Mouse (Mus musculus) hindbrain, embryonic 11.5 days (tissue): ENCODE measurements at regions not wholly inside any gene's neighbourhood (a gene's known extent, or its start where the extent isn't known, plus 50 kb on each side); places are given as distances from the start of the nearest gene placed in this dataset.

Experiments used
- ATAC-seq: fragments of 200-750 bp; cut with Nextera tagmentation; 2 replicates; pipeline ENCODE4 v1.8.0; 2017; ENCODE audit warnings: mild to moderate bottlenecking, moderate TSS enrichment, moderate library complexity; ENCODE audit not compliant: low FRiP score
- DNase-seq: peaks from one replicate; pipeline ENCODE4 v3.0.0-alpha.2; 2015; ENCODE audit warnings: low spot score
- H3K27ac ChIP-seq: fragments of 300-500 bp; sonication (generic); 2 replicates; pipeline ENCODE4 v1.5.1; 2014; ENCODE audit warnings: mild to moderate bottlenecking, low read depth, low read length
- H3K27me3 ChIP-seq: fragments of 300-500 bp; sonication (generic); 2 replicates; pipeline ENCODE4 v1.6.1; 2014; ENCODE audit warnings: mild to moderate bottlenecking, low read length, moderate library complexity, mixed read lengths; ENCODE audit not compliant: control insufficient read depth, insufficient read depth
- H3K36me3 ChIP-seq: fragments of 300-500 bp; sonication (generic); 2 replicates; pipeline ENCODE4 v1.6.1; 2014; ENCODE audit warnings: mild to moderate bottlenecking, low read length, moderate library complexity, mixed read lengths; ENCODE audit not compliant: control insufficient read depth, insufficient read depth
- H3K4me1 ChIP-seq: fragments of 300-500 bp; sonication (generic); replicated peaks from 2 replicates; pipeline ENCODE4 v1.6.1; 2014; ENCODE audit warnings: low read length, mixed read lengths; ENCODE audit not compliant: control insufficient read depth, insufficient read depth
- H3K4me2 ChIP-seq: fragments of 300-500 bp; sonication (generic); replicated peaks from 2 replicates; pipeline ENCODE4 v1.6.1; 2014; ENCODE audit warnings: mild to moderate bottlenecking, low read depth, low read length
- H3K4me3 ChIP-seq: fragments of 300-500 bp; sonication (generic); 2 replicates; pipeline ENCODE4 v1.5.1; 2014; ENCODE audit warnings: low read depth, low read length
- H3K9ac ChIP-seq: fragments of 300-500 bp; sonication (generic); 2 replicates; pipeline ENCODE4 v1.6.1; 2014; ENCODE audit warnings: low read depth, low read length
- H3K9me3 ChIP-seq: fragments of 300-500 bp; sonication (generic); 2 replicates; pipeline ENCODE4 v1.6.1; 2016; ENCODE audit warnings: low read length; ENCODE audit not compliant: control insufficient read depth
- WGBS: fragments of 180-500 bp; shearing (Covaris S2); extraction: QIAGEN DNeasy Blood & Tissue Kit; methylation state at CpG from one replicate; pipeline ENCODE4 v1.1.7; 2014; 5-methylcytosine and 5-hydroxymethylcytosine counted together

DNA sequence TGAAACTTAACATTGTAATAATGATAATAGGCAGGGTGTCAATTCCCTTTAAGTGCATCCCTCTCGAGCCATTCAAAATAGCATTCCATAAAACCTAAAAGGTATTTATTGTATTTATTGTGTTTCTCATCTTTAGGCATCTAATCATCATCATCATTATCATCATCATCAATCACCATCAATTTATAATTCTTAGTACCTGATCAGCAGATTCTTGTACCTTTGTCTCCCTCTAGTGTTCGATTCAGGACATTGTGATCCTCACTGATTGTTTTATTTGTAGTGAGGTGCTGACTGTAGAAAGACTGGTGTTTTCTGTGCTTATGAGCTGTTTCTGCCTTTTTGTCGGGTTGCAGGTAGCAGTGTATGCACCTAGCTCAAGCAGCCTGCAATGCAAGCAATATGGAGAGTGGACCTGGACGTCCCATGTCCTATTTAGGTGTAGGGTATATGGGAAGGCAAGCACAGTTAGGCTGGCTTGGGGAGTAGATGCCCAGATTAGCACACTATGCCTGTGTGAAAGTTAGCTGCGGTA lies 177.4 kb upstream of the Gm28363 start:
- no peak overlapping the region for H3K27ac ChIP-seq
- H3K9me3 ChIP-seq = no peaks in the 10 kb centered on the region
- 27% methylated on average over 5 of the region's 5 CpGs for WGBS
- H3K4me2 ChIP-seq = no peak overlapping the region
- no peak overlapping the region for H3K4me3 ChIP-seq
- H3K36me3 ChIP-seq = no peaks in the 10 kb centered on the region
- ATAC-seq (peak; percentile 66), DNase-seq (peak; percentile 42)
- H3K4me1 ChIP-seq = no peaks in the 10 kb centered on the region
- no peaks in the 10 kb centered on the region for H3K27me3 ChIP-seq
- H3K9ac ChIP-seq = no peak overlapping the region
